Mouse (Mus musculus) embryonic facial prominence, embryonic 14.5 days (tissue): ENCODE results near the gene Ccdc84. TPM values are rescaled to one million over a fixed set of nuclear protein-coding genes. Genes with fewer than 3 reads are reported as not detected.
A peak's percentile ranks its signal among the peaks of the same experiment; 100 is the strongest.
"Not testable (repeated sequence)": the region's sequence is repeated elsewhere in the genome, so short reads cannot be mapped to it uniquely, and the experiment has no call there.

Experiments used
- ATAC-seq: fragments of 200-750 bp; cut with Nextera tagmentation; 2 replicates; pipeline ENCODE4 v1.8.0; 2017; ENCODE audit warnings: low read depth, moderate number of reproducible peaks, moderate TSS enrichment
- DNase-seq: peaks from one replicate; pipeline ENCODE4 v3.0.0-alpha.2; 2015; ENCODE audit warnings: low spot score
- H3K27ac ChIP-seq: fragments of 300-500 bp; sonication (generic); replicated peaks from 2 replicates; pipeline ENCODE4 v1.5.1; 2014; ENCODE audit warnings: low read depth, mild to moderate bottlenecking, low read length, moderate library complexity
- H3K27me3 ChIP-seq: fragments of 300-500 bp; sonication (generic); replicated peaks from 2 replicates; pipeline ENCODE4 v1.6.1; 2014; ENCODE audit warnings: low read length; ENCODE audit not compliant: control insufficient read depth, insufficient read depth
- H3K36me3 ChIP-seq: fragments of 300-500 bp; sonication (generic); 2 replicates; pipeline ENCODE4 v1.6.1; 2014; ENCODE audit warnings: low read length, mixed read lengths; ENCODE audit not compliant: control insufficient read depth, insufficient read depth
- H3K4me1 ChIP-seq: fragments of 300-500 bp; sonication (generic); 2 replicates; pipeline ENCODE4 v1.6.1; 2014; ENCODE audit warnings: antibody characterized with exemption, low read length; ENCODE audit not compliant: control insufficient read depth, insufficient read depth
- H3K4me2 ChIP-seq: fragments of 300-500 bp; sonication (generic); 2 replicates; pipeline ENCODE4 v1.6.1; 2014; ENCODE audit warnings: low read depth, mild to moderate bottlenecking, low read length, moderate library complexity, mixed read lengths
- H3K4me3 ChIP-seq: fragments of 300-500 bp; sonication (generic); 2 replicates; pipeline ENCODE4 v1.5.1; 2014; ENCODE audit warnings: low read depth, mild to moderate bottlenecking, low read length
- H3K9ac ChIP-seq: fragments of 300-500 bp; sonication (generic); 2 replicates; pipeline ENCODE4 v1.6.1; 2014; ENCODE audit warnings: low read depth, mild to moderate bottlenecking, low read length, moderate library complexity, mixed read lengths
- H3K9me3 ChIP-seq: fragments of 300-500 bp; sonication (generic); 2 replicates; pipeline ENCODE4 v1.6.1; 2016; ENCODE audit warnings: low read length; ENCODE audit not compliant: control insufficient read depth
- WGBS: fragments of 180-500 bp; shearing (Covaris S2); extraction: QIAGEN DNeasy Blood & Tissue Kit; methylation state at CpG from one replicate; pipeline ENCODE4 v1.1.7; 2014; 5-methylcytosine and 5-hydroxymethylcytosine counted together
- microRNA-seq: library from miRNA; unstranded; fragments of <30 nt; microRNA quantifications from one replicate; pipeline ENCODE4, GENCODE M21; 2016; ENCODE audit warnings: borderline number of aligned reads
- polyA plus RNA-seq: library from polyadenylated mRNA; unstranded; fragments of >200 nt; fragmentation: Nextera tagmentation; extraction: Ambion mirVana; gene quantifications from 2 replicates; pipeline ENCODE4 v1.2.1, GENCODE M21; 2014

The Ccdc84 gene
- polyA plus RNA-seq, 1 experiment from 2014 or later, result 19.4 TPM

GRCm38 (mm10) chr9:44361931-44362330 is 56.4 kb downstream of the Ccdc84 start:
- peak overlapping the region; percentile 61 for H3K27ac ChIP-seq
- peak overlapping the region; percentile 90 for H3K9ac ChIP-seq
- peaks cover 23% of the 10 kb centered on the region for H3K36me3 ChIP-seq
- H3K4me2 ChIP-seq, result peak overlapping the region; percentile 59
- WGBS, result 48% methylated on average over 4 of the region's 4 CpGs
- not testable (repeated sequence) for H3K27me3 ChIP-seq, H3K4me1 ChIP-seq, DNase-seq, H3K9me3 ChIP-seq, ATAC-seq
- H3K4me3 ChIP-seq, result peak overlapping the region; percentile 91

GRCm38 (mm10) chr9:44361190-44361917 is 57.0 kb downstream of the Ccdc84 start, which contains the start of gene Vps11:
Gene Vps11 (minus strand): TSS chr9:44361670.
- Histone ChIP-seq H3K27me3 (no peaks in the 10 kb centered on the region), H3K9me3 (no peaks in the 10 kb centered on the region), H3K9ac (peak within 1 kb of the TSS; percentile 90), H3K4me3 (peak within 1 kb of the TSS; percentile 91), H3K4me2 (peak within 1 kb of the TSS; percentile 59), H3K36me3 (peaks cover 29% of the 10 kb centered on the region), H3K4me1 (peaks cover 5% of the 10 kb centered on the region; the same call in 1 of the 2 replicates), H3K27ac (peak within 1 kb of the TSS; percentile 73)
- DNase-seq (peak; percentile 98), ATAC-seq (peak; percentile 94)
- WGBS, result under 1% methylated on average over 41 of the region's 44 CpGs

Small RNA genes within 50 kb of the gene (microRNA-seq; reads per million reads assigned to microRNA genes)
- not detected for gene Mir7085

Other genes with a start within 250 kb of the Ccdc84 start
- 15.3 and 17.1 TPM in 2 replicates for gene Cbl, start 184.5 kb downstream of the Ccdc84 start, polyA plus RNA-seq
- 0.96 and 10.0 TPM in 2 replicates for gene Ccdc153, start 177.9 kb downstream of the Ccdc84 start, polyA plus RNA-seq
- 0.12 and 0.15 TPM in 2 replicates for gene Pdzd3, start 167.1 kb downstream of the Ccdc84 start, polyA plus RNA-seq
- gene Nlrx1, start 150.0 kb downstream of the Ccdc84 start, polyA plus RNA-seq, result 9.7 and 13.2 TPM in 2 replicates
- 4.5 and 5.1 TPM in 2 replicates for gene Abcg4, start 130.0 kb downstream of the Ccdc84 start, polyA plus RNA-seq
- 15.6 and 18.7 TPM in 2 replicates for gene Hinfp, start 112.9 kb downstream of the Ccdc84 start, polyA plus RNA-seq
- 7.3 and 9.5 TPM in 2 replicates for gene C2cd2l, start 98.3 kb downstream of the Ccdc84 start, polyA plus RNA-seq
- gene Dpagt1, start 92.5 kb downstream of the Ccdc84 start, polyA plus RNA-seq, result 34.3 and 34.9 TPM in 2 replicates
- gene H2afx, start 83.9 kb downstream of the Ccdc84 start, polyA plus RNA-seq, result 202 and 227 TPM in 2 replicates
- gene Hmbs, start 74.3 kb downstream of the Ccdc84 start, polyA plus RNA-seq, result 98.5 and 99.9 TPM in 2 replicates
- 24.5 and 25.8 TPM in 2 replicates for gene Vps11, start 56.9 kb downstream of the Ccdc84 start, polyA plus RNA-seq
- 29.6 and 30.0 TPM in 2 replicates for gene Hyou1, start 39.1 kb downstream of the Ccdc84 start, polyA plus RNA-seq
- gene Slc37a4, start 21.7 kb downstream of the Ccdc84 start, polyA plus RNA-seq, result 19.0 and 20.1 TPM in 2 replicates
- gene Rps25, start 11.4 kb downstream of the Ccdc84 start, polyA plus RNA-seq, result 2,445 and 2,627 TPM in 2 replicates
- 130 and 133 TPM in 2 replicates for gene Trappc4, start 11.0 kb downstream of the Ccdc84 start, polyA plus RNA-seq
- not detected in 2 replicates for gene Foxr1, start 22.6 kb upstream of the Ccdc84 start, polyA plus RNA-seq
- gene Upk2, start 36.4 kb upstream of the Ccdc84 start, polyA plus RNA-seq, result 1.7 and 2.3 TPM in 2 replicates
- 16.9 and 18.7 TPM in 2 replicates for gene Bcl9l, start 64.3 kb upstream of the Ccdc84 start, polyA plus RNA-seq
- 0.13 and 0.35 TPM in 2 replicates for gene Cxcr5, start 143.3 kb upstream of the Ccdc84 start, polyA plus RNA-seq
- 16.1 and 18.2 TPM in 2 replicates for gene Ddx6, start 186.3 kb upstream of the Ccdc84 start, polyA plus RNA-seq